Mouse (Mus musculus): ENCODE measurements around the gene Eif3i.

DNA sequence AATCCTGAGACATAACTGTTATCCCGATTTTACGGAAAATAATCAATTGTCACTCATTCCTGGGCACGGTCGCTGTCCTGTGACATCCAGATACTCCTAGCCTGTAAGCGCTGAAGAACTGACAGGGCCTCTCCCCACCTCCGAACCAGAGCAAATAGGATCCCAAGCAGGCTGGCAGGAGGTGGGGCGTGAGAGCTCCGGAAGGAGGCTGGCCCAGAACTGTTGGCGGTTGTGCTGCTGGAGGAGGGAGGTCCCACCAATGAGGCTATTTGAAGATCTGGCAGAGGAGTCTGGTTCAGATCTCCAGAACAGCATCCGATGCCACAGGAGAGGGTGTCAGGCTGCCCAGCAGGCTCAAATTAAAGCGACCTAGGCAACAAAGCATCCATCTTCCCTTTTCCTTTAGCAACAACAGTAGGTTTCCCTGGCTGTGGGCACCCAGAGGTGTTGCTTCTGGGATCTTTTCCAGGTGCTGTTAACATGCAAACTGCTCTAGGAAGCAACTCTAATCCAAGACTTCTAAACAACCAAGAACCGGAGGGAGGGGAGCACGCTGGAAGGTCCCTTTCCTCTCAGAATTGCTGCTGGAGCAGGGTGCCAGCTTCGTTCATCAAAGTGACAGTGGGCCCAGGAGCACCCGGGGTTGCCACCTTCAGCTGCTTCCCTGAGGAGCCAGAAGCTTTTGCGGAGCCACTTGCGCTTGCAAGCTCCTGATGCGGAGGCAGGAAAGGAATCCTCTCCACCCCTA lies 24.0 kb upstream of the Eif3i start:
- TF ChIP-seq CTCF (IDR thresholded peaks at IDR 0.05; ENCODE audit: extremely low read depth, insufficient read depth, insufficient read length, insufficient replicate concordance) (no peak), POLR2A (IDR thresholded peaks at IDR 0.05; ENCODE audit: low read depth, low read length) (no peak; the same call in 1 of the 2 replicates)
